In the genomic region with DNA sequence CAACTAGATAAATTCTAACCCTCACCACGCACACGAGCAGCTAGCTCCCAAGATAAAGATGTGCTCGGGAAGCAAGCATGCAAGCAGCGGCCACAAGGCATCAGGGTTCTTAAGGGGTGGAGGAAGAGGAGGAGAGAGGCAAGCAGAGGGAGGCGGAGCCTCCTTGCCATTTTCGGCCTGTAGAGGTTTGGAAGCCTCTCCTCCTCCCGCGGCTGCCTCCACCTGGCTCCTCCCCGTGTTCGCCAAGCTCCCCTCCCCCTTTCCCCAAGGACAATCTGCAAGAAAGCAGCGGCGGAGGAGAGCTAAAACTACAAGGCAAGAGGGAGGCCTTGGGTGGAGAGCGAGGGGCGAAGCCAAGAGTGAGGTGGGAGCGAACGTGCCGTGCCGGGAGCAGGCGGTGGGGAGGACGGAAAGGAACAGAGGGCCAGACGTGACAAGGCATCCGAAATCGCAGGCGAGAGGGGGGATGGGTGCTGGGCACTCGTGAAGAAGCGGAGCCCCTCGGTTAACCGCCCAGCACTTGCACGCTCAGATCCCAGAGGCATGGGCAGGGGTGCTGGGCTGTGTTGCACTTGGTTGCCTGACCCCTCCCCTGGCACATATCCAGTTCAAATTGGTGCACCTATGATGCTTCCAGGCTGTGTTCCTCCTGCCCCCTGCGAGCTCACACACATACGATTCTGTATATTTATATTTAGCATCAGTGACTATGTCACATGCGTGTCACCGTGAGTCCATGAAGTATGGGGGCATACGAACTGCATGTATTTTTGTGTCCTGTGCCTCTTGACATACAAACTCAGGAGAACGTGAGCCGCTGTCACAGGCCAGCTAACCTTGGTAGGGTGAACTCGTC, we compare ENCODE assay signal across 8 mouse cellular contexts. TPM values are rescaled to one million over a fixed set of nuclear protein-coding genes. Genes with fewer than 3 reads are reported as not detected.
DNase-seq lines count a peak whose midpoint lies in the region; ATAC-seq and TF ChIP-seq lines count a peak whose summit lies in the region.

No protein-coding gene starts in this region.

- peak; percentile 34; the same call in 1 of the 2 replicates for TF ChIP-seq POLR2A in testis, adult 2 months (IDR thresholded peaks at IDR 0.05; ENCODE audit: control insufficient read depth, low read depth, low read length)

- H3K4me2 ChIP-seq in forebrain, embryonic 15.5 days (replicated peaks): peak overlapping the region; percentile 70
- peak overlapping the region; percentile 87 for H3K4me2 ChIP-seq in liver, embryonic 16.5 days (ENCODE audit: low read depth, low read length)
- H3K4me2 ChIP-seq in neural tube, embryonic 13.5 days: peak overlapping the region; percentile 83

- H3K27ac ChIP-seq in forebrain, embryonic 15.5 days (replicated peaks): peak overlapping the region; percentile 84
- H3K27ac ChIP-seq in liver, embryonic 16.5 days (ENCODE audit: low read length): peak overlapping the region; percentile 70
- peak overlapping the region; percentile 83 for H3K27ac ChIP-seq in neural tube, embryonic 13.5 days (replicated peaks)
- H3K27ac ChIP-seq in testis, adult 2 months (ENCODE audit: control insufficient read depth, insufficient read depth, low read depth, low read length): peak overlapping the region; percentile 41; the same call in 1 of the 2 replicates

- H3K4me1 ChIP-seq in G1E (ENCODE audit: insufficient read depth, low read depth, low read length): peaks cover 50% of the 10 kb centered on the region
- peaks cover 26% of the 10 kb centered on the region for H3K4me1 ChIP-seq in forebrain, embryonic 15.5 days
- peaks cover 38% of the 10 kb centered on the region for H3K4me1 ChIP-seq in liver, embryonic 16.5 days (ENCODE audit: control insufficient read depth, low read depth, low read length)
- peaks cover 26% of the 10 kb centered on the region for H3K4me1 ChIP-seq in neural tube, embryonic 13.5 days (replicated peaks)
- peaks cover 7% of the 10 kb centered on the region for H3K4me1 ChIP-seq in testis, adult 2 months (ENCODE audit: control insufficient read depth, insufficient read depth, low read length)

- TF ChIP-seq CTCF in G1E (IDR thresholded peaks at IDR 0.05; ENCODE audit: low read depth, low read length): no peak
- no peak for TF ChIP-seq CTCF in testis, adult 2 months (IDR thresholded peaks at IDR 0.05; ENCODE audit: control insufficient read depth, insufficient read depth, insufficient replicate concordance, low read depth, low read length)

- peaks cover 23% of the 10 kb centered on the region for H3K36me3 ChIP-seq in G1E (replicated peaks)
- H3K36me3 ChIP-seq in forebrain, embryonic 15.5 days: peaks cover 5% of the 10 kb centered on the region; the same call in 1 of the 2 replicates
- H3K36me3 ChIP-seq in liver, embryonic 16.5 days (ENCODE audit: control insufficient read depth, insufficient read depth): 0 out of 2 replicates have a peak, but pooled peaks cover 2% of the 10 kb centered on the region
- peaks cover 11% of the 10 kb centered on the region for H3K36me3 ChIP-seq in neural tube, embryonic 13.5 days
- peaks cover 1% of the 10 kb centered on the region; the same call in 1 of the 2 replicates for H3K36me3 ChIP-seq in testis, adult 2 months (ENCODE audit: control insufficient read depth, insufficient read depth, low read length)

- no peaks in the 10 kb centered on the region for H3K9me3 ChIP-seq in G1E (replicated peaks)
- H3K9me3 ChIP-seq in forebrain, embryonic 15.5 days: no peaks in the 10 kb centered on the region
- no peaks in the 10 kb centered on the region for H3K9me3 ChIP-seq in liver, embryonic 16.5 days (replicated peaks; ENCODE audit: control insufficient read depth, low read length)
- H3K9me3 ChIP-seq in neural tube, embryonic 13.5 days: no peaks in the 10 kb centered on the region

- peak; percentile 95 for ATAC-seq in G1E (ENCODE audit: extremely low read depth, insufficient number of reproducible peaks, low FRiP score, poor library complexity, severe bottlenecking)
- ATAC-seq in forebrain, embryonic 15.5 days (replicated peaks): peak; percentile 98
- peak; percentile 96 for ATAC-seq in liver, embryonic 16.5 days (ENCODE audit: low read depth)
- ATAC-seq in neural tube, embryonic 13.5 days (ENCODE audit: low read depth): peak; percentile 94

- intact Hi-C loops in heart, postnatal 14 days (cut with DNase I): loop anchor here (1.0 to 5.0 kb wide), 2 partner anchors 15 to 39 kb away; partner anchors contain the start of gene Senp1

- H3K4me3 ChIP-seq in G1E (ENCODE audit: low read depth, low read length): peak overlapping the region; percentile 89
- peak overlapping the region; percentile 75 for H3K4me3 ChIP-seq in forebrain, embryonic 15.5 days
- H3K4me3 ChIP-seq in liver, embryonic 16.5 days (ENCODE audit: low read depth, low read length): peak overlapping the region; percentile 73
- H3K4me3 ChIP-seq in neural tube, embryonic 13.5 days: peak overlapping the region; percentile 72
- peak overlapping the region; percentile 83 for H3K4me3 ChIP-seq in testis, adult 2 months (ENCODE audit: control insufficient read depth, low read depth, low read length)

- no peaks in the 10 kb centered on the region; the same call in 1 of the 2 replicates for H3K27me3 ChIP-seq in G1E (ENCODE audit: insufficient read depth, low read length)
- H3K27me3 ChIP-seq in forebrain, embryonic 15.5 days: no peaks in the 10 kb centered on the region
- H3K27me3 ChIP-seq in liver, embryonic 16.5 days (ENCODE audit: control insufficient read depth, insufficient read depth, low read depth, low read length): no peaks in the 10 kb centered on the region
- H3K27me3 ChIP-seq in neural tube, embryonic 13.5 days: 0 out of 2 replicates have a peak, but pooled peaks cover 3% of the 10 kb centered on the region
- H3K27me3 ChIP-seq in testis, adult 2 months (ENCODE audit: control insufficient read depth, insufficient read depth, low read length): no peaks in the 10 kb centered on the region

- peak overlapping the region; percentile 86 for H3K9ac ChIP-seq in forebrain, embryonic 15.5 days (replicated peaks)
- peak overlapping the region; percentile 73 for H3K9ac ChIP-seq in liver, embryonic 16.5 days (ENCODE audit: low read depth, low read length)
- peak overlapping the region; percentile 86 for H3K9ac ChIP-seq in neural tube, embryonic 13.5 days

- DNase-seq in G1E (ENCODE audit: low spot score): peak; percentile 79
- DNase-seq in cerebellum, adult 11-12 months: peak; percentile 93
- peak; percentile 82 to 83 for DNase-seq in heart, postnatal 14 days
- DNase-seq in large intestine, adult 2 months (ENCODE audit: low read depth, low spot score): peak; percentile 58

- WGBS in forebrain, embryonic 15.5 days: 2% methylated on average over 37 of the region's 37 CpGs
- 6% methylated on average over 37 of the region's 37 CpGs for WGBS in large intestine, adult 2 months
- 2% methylated on average over 37 of the region's 37 CpGs for WGBS in liver, embryonic 16.5 days (ENCODE audit: insufficient replicate concordance)
- 5% methylated on average over 37 of the region's 37 CpGs for WGBS in neural tube, embryonic 13.5 days

RNA-seq across cellular contexts. Expression of gene Senp1, which starts 15.0 kb away (rescaled TPM):
- total RNA-seq in G1E (2014; fragmentation: Nextera tagmentation) (61.3 and 71.2 TPM in 2 replicates), G1E (2017) (44.4 and 55.5 TPM in 2 replicates)
- polyA plus RNA-seq in G1E (2012): 17.1 and 18.8 TPM in 2 replicates
- 25.4 and 26.2 TPM in 2 replicates for polyA plus RNA-seq in forebrain, embryonic 15.5 days (2015; fragmentation: Nextera tagmentation; extraction: Ambion mirVana)
- 10 to 100 TPM; 12.9 to 13.7 TPM for total RNA-seq in heart, postnatal 14 days (2021)
- 9.3 and 12.1 TPM in 2 replicates for polyA plus RNA-seq in large intestine, adult 2 months (2012; rRNA removed)
- polyA plus RNA-seq in liver, embryonic 16.5 days (2015; fragmentation: Nextera tagmentation; extraction: Ambion mirVana): 12.5 and 12.9 TPM in 2 replicates
- 20.3 and 23.4 TPM in 2 replicates for polyA plus RNA-seq in neural tube, embryonic 13.5 days (2015; fragmentation: Nextera tagmentation; extraction: Ambion mirVana)
- 24.8 and 27.3 TPM in 2 replicates for polyA plus RNA-seq in testis, adult 2 months (2012; rRNA removed)

RNA-seq across cellular contexts. Expression of gene Pfkm, which starts 16.1 kb away (rescaled TPM):
- total RNA-seq in G1E (2014; fragmentation: Nextera tagmentation) (9.0 and 13.5 TPM in 2 replicates), G1E (2017) (42.7 and 48.1 TPM in 2 replicates)
- 10.2 and 13.3 TPM in 2 replicates for polyA plus RNA-seq in G1E (2012)
- 84.2 and 84.4 TPM in 2 replicates for polyA plus RNA-seq in forebrain, embryonic 15.5 days (2015; fragmentation: Nextera tagmentation; extraction: Ambion mirVana)
- total RNA-seq in heart, postnatal 14 days (2021): 100 to 1,000 TPM; 739 to 748 TPM
- 8.3 and 9.8 TPM in 2 replicates for polyA plus RNA-seq in large intestine, adult 2 months (2012; rRNA removed)
- 21.1 and 22.7 TPM in 2 replicates for polyA plus RNA-seq in liver, embryonic 16.5 days (2015; fragmentation: Nextera tagmentation; extraction: Ambion mirVana)
- polyA plus RNA-seq in neural tube, embryonic 13.5 days (2015; fragmentation: Nextera tagmentation; extraction: Ambion mirVana): 66.5 and 66.8 TPM in 2 replicates
- polyA plus RNA-seq in testis, adult 2 months (2012; rRNA removed): 117 and 124 TPM in 2 replicates

RNA-seq across cellular contexts. Expression of gene Asb8, which starts 56.9 kb away (rescaled TPM):
- total RNA-seq in G1E (2014; fragmentation: Nextera tagmentation) (30.4 and 32.2 TPM in 2 replicates), G1E (2017) (27.2 and 37.5 TPM in 2 replicates)
- polyA plus RNA-seq in G1E (2012): 4.2 and 5.1 TPM in 2 replicates
- 45.0 and 45.1 TPM in 2 replicates for polyA plus RNA-seq in forebrain, embryonic 15.5 days (2015; fragmentation: Nextera tagmentation; extraction: Ambion mirVana)
- total RNA-seq in heart, postnatal 14 days (2021): 100 to 1,000 TPM in 1 of 2 experiments, 10 to 100 TPM in 1; 99.8 to 111 TPM
- 32.8 and 43.9 TPM in 2 replicates for polyA plus RNA-seq in large intestine, adult 2 months (2012; rRNA removed)
- 22.3 and 22.8 TPM in 2 replicates for polyA plus RNA-seq in liver, embryonic 16.5 days (2015; fragmentation: Nextera tagmentation; extraction: Ambion mirVana)
- polyA plus RNA-seq in neural tube, embryonic 13.5 days (2015; fragmentation: Nextera tagmentation; extraction: Ambion mirVana): 57.5 and 63.8 TPM in 2 replicates
- 131 and 132 TPM in 2 replicates for polyA plus RNA-seq in testis, adult 2 months (2012; rRNA removed)

RNA-seq across cellular contexts. Expression of gene Ccdc184, which starts 58.4 kb away (rescaled TPM):
- total RNA-seq in G1E (2014; fragmentation: Nextera tagmentation) (not detected in 2 replicates), G1E (2017) (not detected in 2 replicates)
- not detected in 2 replicates for polyA plus RNA-seq in G1E (2012)
- 31.2 and 39.1 TPM in 2 replicates for polyA plus RNA-seq in forebrain, embryonic 15.5 days (2015; fragmentation: Nextera tagmentation; extraction: Ambion mirVana)
- total RNA-seq in heart, postnatal 14 days (2021): 1 to 10 TPM; 1.0 to 1.3 TPM
- polyA plus RNA-seq in large intestine, adult 2 months (2012; rRNA removed): 0.33 TPM in 2 replicates
- 0.07 TPM in 1 of 2 replicates, not detected in the other for polyA plus RNA-seq in liver, embryonic 16.5 days (2015; fragmentation: Nextera tagmentation; extraction: Ambion mirVana)
- 50.1 and 50.4 TPM in 2 replicates for polyA plus RNA-seq in neural tube, embryonic 13.5 days (2015; fragmentation: Nextera tagmentation; extraction: Ambion mirVana)
- polyA plus RNA-seq in testis, adult 2 months (2012; rRNA removed): 28.1 and 31.3 TPM in 2 replicates

Comparison
In these comparisons a context has a peak if more than half of its experiments do, and no peak if none do; other contexts are left out.
1. Peak in every context shown above with its lines: DNase-seq, ATAC-seq, H3K4me3 ChIP-seq and H3K27ac ChIP-seq.